Mouse (Mus musculus) gastrocnemius, postnatal 10 days (tissue): ENCODE results near the gene Gm16223. TPM values are rescaled to one million over a fixed set of nuclear protein-coding genes. Genes with fewer than 3 reads are reported as not detected.

Experiments
- DNase-seq: peaks from one replicate; pipeline ENCODE4 v3.0.0; 2021; ENCODE audit warnings: mixed read lengths
- total RNA-seq, 2 experiments: library from RNA; stranded (reverse); gene quantifications; 2 replicates each; pipeline ENCODE4 v1.2.3; 2021

The Gm16223 gene
- total RNA-seq, 2 experiments from 2014 or later = not detected

- DNase-seq = no peak
These were observed 157.1 kb downstream of the Gm16223 start for GRCm38 (mm10) chr5:42224840-42225239.

GRCm38 (mm10) chr5:42228631-42229030 is 160.9 kb downstream of the Gm16223 start:
- no peak for DNase-seq

- no peak for DNase-seq
These were observed 171.5 kb downstream of the Gm16223 start for GRCm38 (mm10) chr5:42239291-42239690.

GRCm38 (mm10) chr5:42239806-42240205 is 172.0 kb downstream of the Gm16223 start:
- DNase-seq = no peak

GRCm38 (mm10) chr5:42250376-42250775 is 182.6 kb downstream of the Gm16223 start:
- no peak for DNase-seq

Other genes with a start within 250 kb of the Gm16223 start
- gene Bod1l, start 223.6 kb upstream of the Gm16223 start, total RNA-seq = 10 to 100 TPM; 14.9 to 18.6 TPM